Mouse (Mus musculus): ENCODE measurements around the gene Mroh8. TPM values are rescaled to one million over a fixed set of nuclear protein-coding genes. Genes with fewer than 3 reads are reported as not detected.

Gene Mroh8
- polyA plus RNA-seq (2012; fragmentation: generic; extraction: Trizol) = under 1 TPM; 0.06 to 0.11 TPM

GRCm38 (mm10) chr2:157279416-157279800 is at the start of gene Mroh8:
Mroh8 (minus strand) TSS chr2:157279549.

GRCm38 (mm10) chr2:157278717-157279415 is 483 bp downstream of the Mroh8 start, which contains the start of gene Rpn2:
Rpn2 (plus strand) TSS chr2:157279017.

GRCm38 (mm10) chr2:157204366-157205218 is 74.8 kb downstream of the Mroh8 start, which contains the start of gene Rbl1:
Rbl1 (minus strand) TSS chr2:157204534.

Other genes starting within 250 kb of the Mroh8 start
- gene Soga1, start 200.3 kb downstream of the Mroh8 start, polyA plus RNA-seq (2012; fragmentation: generic; extraction: Trizol) = 10 to 100 TPM in 1 of 2 experiments, 1 to 10 TPM in 1; 1.3 to 10.1 TPM
- not detected for gene Tldc2, start 192.5 kb downstream of the Mroh8 start, polyA plus RNA-seq (2012; fragmentation: generic; extraction: Trizol)
- gene Samhd1, start 144.3 kb downstream of the Mroh8 start, polyA plus RNA-seq (2012; fragmentation: generic; extraction: Trizol) = 10 to 100 TPM in 1 of 2 experiments, 1 to 10 TPM in 1; 6.4 to 24.3 TPM
- gene Rbl1, start 75.0 kb downstream of the Mroh8 start, polyA plus RNA-seq (2012; fragmentation: generic; extraction: Trizol) = 1 to 10 TPM in 1 of 2 experiments, under 1 TPM in 1; 0.69 to 1.8 TPM
- 100 to 1,000 TPM; 123 to 216 TPM for gene Rpn2, start 532 bp downstream of the Mroh8 start, polyA plus RNA-seq (2012; fragmentation: generic; extraction: Trizol)
- not detected for gene Ghrh, start 68.0 kb upstream of the Mroh8 start, polyA plus RNA-seq (2012; fragmentation: generic; extraction: Trizol)
- 10 to 100 TPM; 45.3 to 64.4 TPM for gene Manbal, start 88.0 kb upstream of the Mroh8 start, polyA plus RNA-seq (2012; fragmentation: generic; extraction: Trizol)
- gene Src, start 138.9 kb upstream of the Mroh8 start, polyA plus RNA-seq (2012; fragmentation: generic; extraction: Trizol) = 10 to 100 TPM; 21.5 to 40.4 TPM